Mouse (Mus musculus) adrenal gland, postnatal 14 days (tissue): ENCODE measurements around the gene Gpr15. TPM values are rescaled to one million over a fixed set of nuclear protein-coding genes. Genes with fewer than 3 reads are reported as not detected.
A peak's percentile ranks its signal among the peaks of the same experiment; 100 is the strongest.

Experiments
- DNase-seq: peaks from one replicate; pipeline ENCODE4 v3.0.0; 2021; ENCODE audit warnings: mixed read lengths
- long read RNA-seq, 2 experiments: library from polyadenylated mRNA; stranded (forward); transcript quantifications; one replicate each; pipeline ENCODE4 v2.0.0; 2021
- total RNA-seq: library from RNA; stranded (reverse); gene quantifications from 2 replicates; pipeline ENCODE4 v1.2.3, GENCODE M21; 2021

Gene Gpr15
- not detected in 2 replicates for total RNA-seq
- long read RNA-seq, experiment 1 = 0 reads
- long read RNA-seq, experiment 2 = 0 reads

DNA sequence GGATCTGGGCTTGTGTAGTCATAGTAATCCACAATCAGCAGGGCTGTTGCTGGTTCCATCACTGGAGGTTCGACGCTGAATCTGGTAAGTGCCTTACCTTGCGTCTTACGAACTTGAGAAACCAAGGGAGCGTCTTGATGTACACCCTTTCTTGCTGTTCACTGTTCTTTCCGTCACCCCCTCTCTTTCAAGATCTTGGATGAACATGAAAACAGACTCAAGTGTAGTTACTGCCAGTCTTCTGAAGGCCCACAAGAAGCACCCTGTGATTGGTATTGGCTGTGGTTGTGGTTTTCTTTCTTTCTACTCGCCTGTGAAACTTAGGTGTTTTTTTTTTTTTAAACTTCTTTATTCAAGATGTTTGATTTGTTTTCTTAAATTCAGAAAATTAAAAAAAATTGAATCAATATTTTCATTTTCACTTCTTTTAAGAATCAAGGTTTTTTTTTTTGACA, at the start of gene Gpr15:
TSS of gene Gpr15 (minus strand) at position 405 of the 455 bp plus-strand sequence.
- DNase-seq = no peak

DNA sequence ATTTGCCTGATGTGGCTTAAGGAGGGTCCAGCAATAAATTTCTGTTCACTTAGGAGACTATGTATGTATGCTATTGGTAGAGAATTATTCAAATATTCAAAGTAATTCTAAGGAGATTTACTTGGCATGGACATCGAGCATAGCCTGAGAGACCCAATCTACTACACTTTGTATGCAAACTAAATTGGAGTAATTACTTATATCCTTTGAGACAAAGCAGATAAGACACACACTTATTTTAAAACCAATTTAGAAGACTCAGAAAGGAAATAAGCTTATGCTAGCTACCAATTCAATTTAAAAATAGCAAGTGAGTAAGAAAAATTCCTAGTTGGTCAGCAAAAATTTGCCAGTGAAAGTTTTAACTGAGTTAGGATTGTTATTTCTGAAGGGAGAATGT, 44.2 kb upstream of the Gpr15 start, which contains the start of gene Olfr172:
TSS of gene Olfr172 (minus strand) at position 101 of the 400 bp plus-strand sequence.
- DNase-seq = no peak

- DNase-seq = no peak
These were observed 37.3 kb upstream of the Gpr15 start for GRCm38 (mm10) chr16:58756191-58756590.

- DNase-seq = no peak
These were observed 32.4 kb upstream of the Gpr15 start for GRCm38 (mm10) chr16:58751314-58751713.

DNA sequence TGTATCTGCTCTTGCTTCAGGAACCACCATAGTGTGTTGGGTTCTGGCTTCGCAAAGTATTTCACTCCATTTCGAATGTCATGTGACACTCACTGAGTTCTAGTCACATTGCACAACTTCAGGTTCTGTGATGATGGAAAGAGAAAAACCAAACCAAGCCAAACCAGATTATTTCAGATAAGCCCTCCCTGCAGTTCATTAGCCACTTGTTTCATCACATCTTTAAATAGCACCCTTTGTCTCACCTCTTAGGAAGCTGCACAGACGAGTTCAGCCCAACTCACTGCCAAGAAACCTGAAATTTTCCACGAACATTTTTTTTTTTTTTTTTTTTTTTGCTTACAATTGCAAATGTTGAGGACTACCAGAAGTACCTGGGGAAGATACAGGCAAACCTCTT, 27.8 kb upstream of the Gpr15 start:
- no peak for DNase-seq

- DNase-seq = no peak
These were observed 21.9 kb upstream of the Gpr15 start for GRCm38 (mm10) chr16:58740751-58741150.

DNA sequence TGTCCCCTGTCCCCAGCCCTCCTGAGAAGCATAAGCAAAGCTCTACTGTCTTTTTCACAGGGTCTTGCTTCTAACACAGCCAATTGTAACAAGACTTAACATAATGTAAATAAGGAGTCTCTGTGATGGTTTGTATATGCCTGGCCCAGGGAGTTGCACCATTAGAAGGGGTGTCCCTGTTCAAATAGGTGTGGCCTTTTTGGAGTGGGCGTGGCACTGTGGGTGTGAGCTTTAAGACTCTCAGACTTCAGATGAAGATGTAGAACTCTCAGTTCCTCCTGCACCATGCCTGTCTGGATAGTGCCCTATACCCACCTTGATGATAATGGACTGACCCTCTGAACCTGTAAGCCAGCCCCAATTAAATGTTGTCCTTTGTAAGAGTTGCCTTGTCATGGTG, 19.9 kb upstream of the Gpr15 start:
- DNase-seq = no peak

DNA sequence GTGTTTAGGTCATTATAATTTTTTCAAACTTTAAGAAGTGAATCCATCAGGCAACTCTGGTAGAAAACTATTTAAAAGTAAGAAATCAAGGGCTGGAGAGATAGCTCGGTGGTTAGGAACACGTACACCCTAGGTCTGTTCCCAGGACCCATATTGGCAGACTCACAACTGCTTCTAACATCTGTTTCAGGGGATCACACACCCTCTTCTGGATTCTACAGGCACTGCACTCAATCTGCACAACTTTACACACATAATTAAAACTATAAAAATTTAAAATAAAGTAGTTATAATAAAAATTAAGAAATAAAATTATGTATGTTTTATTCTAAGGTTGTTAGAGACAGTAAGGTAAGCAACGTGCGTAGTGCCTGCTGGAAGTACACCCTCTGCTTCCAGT, 19.3 kb upstream of the Gpr15 start:
- DNase-seq = no peak

DNA sequence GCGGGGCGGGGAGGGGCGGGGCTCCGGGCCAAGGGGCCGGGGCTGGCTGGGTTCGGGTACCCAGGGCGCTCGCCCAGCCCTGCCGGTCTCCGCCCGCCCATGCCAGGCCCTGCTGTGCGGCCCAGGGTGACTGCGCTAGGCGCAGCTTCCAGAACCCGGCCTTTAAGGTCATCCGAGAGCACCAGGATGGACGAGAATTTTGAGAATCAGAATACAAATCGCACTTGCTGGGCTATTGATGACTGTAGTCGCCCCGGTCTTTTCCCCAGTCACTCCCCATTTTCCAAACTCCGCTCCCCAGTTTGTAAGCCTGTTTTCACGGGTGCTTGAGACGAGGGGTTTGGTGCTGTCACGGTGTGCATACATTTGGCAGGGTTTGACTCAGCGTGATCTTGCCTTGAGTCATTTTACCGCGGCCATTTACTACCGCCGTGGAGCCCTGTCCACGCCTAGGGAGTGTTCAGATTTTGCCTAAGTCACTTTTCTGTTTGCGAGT, 9.4 kb upstream of the Gpr15 start:
- DNase-seq = no peak

DNA sequence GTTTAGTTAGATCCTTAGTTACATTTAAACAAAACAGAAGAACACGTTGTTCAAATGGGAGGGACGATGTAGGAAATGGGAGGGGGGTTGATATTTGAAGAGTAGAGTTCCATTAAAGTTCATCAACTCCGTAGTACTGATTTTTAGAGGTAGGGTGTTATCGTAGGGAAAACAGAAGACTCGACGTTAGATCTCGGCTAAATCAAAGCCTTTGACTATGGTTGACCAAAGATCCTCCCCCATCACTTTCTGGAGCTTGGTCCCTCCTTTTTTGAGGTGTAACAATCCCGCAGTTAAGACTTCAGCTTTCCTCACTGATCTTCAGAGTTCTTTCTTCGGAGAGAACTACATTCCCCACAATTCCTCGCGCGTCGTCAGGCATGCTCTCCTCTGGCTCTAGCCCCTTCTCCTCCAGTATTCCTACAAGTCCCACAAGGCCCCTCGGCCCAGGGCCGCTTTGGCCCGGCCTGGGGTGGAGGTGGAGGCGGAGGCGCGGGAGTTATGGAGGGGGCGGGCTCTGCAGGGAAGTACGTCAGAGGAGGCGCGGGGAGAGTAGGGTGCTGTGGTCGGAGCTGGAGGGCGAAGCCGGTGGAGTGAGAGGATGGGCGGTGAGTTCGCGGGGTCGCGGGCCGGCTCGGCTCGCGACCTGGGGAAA, 8.7 kb upstream of the Gpr15 start, which contains the start of gene Cldnd1:
TSS of gene Cldnd1 (plus strand) at position 434 of the 655 bp plus-strand sequence.
- DNase-seq = peak; percentile 99

DNA sequence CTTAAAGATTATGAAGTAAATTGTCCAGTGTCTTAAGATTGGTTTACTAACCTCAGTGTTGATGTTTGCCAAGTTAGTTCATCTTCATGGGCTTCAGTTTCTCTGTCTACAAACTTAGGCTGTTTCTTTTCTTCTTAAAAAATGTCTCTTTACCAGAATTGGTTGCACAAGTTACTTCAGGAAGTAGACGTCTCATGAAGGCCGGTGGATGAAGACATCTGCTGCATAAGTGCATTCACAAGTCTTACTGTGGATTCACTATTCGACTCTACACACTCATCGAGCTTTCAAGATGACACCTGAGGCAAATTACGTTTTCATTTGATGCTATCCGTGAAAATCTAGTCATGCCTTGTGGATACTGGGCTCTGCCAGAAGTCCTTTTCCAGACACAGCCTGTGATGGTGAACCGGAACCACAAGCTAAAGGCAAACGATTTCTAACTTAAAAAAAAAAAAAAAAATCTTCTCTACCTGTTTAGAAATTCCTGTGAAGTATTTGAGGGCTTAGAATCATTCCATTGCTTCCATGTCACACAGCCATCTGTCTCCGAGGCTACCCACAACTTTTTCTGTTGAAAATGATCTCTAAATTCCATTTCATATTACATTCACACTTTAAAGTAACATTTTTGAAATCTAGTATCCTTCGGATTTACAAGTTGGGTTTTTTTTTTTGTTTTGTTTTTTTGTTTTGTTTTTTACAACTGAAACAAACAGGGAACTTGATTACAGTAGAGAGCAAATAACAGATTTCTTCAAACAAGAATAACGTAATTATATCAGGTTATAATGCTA, 8.0 kb upstream of the Gpr15 start:
- DNase-seq = no peak

DNA sequence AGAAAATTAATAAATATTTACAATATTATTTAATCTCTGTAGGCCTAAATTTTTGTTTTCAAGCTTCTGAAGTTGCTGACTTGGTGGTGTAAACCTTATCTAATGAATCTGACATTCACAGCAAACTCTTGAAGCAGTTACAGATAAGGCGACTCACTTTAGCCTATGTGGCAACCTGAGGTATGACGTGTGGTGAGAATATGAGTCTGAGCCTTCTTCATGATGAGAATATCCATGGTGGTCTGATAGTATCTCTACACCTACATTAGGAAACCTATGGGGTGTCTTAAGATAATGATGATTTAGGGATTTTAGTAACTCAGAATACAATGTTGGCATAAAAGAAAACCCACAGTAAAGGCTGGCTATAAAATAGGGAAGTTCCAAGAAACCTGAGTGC, 3.4 kb upstream of the Gpr15 start:
- DNase-seq = no peak

DNA sequence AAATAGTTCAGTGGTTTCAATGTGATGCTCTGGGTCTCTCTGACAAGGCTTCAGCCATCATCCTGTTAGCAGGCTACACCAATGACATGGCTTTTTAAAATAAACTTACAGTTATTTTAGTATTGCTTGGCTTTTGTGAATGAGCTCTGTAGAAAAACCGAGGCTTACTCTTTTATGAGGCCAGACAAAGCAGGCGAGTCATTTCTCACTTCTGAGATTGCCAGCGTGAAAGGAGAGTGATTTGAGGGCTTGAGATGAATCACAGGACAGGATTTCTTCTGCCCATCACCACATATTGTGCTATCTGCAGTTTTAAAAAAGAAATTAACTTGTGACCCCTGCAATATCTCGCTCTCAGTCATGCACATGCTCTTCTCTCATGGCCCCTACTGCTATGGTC, 3.9 kb downstream of the Gpr15 start:
- DNase-seq = no peak

- no peak for DNase-seq
These were observed 5.7 kb downstream of the Gpr15 start for GRCm38 (mm10) chr16:58713128-58713527.

- DNase-seq = no peak
These were observed 6.6 kb downstream of the Gpr15 start for GRCm38 (mm10) chr16:58712221-58712620.

DNA sequence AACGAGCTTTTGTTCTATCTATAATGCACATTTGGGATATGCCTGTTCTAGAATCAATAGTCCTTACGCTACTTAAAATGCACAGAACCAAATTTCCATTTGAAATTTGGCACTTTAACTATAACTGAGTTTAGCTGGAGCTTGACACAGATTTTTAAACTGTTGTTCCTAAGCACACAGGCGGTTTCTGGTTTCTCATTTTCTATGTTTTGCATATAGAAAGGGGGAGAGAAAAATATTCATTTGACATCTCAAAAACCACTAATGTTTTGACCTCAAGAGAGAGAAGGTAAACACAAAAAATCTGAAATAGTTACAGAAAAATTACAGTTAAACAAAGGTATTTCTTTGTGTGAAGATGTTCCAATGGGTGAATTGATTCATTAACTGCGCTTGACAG, 9.3 kb downstream of the Gpr15 start:
- DNase-seq = no peak

- no peak for DNase-seq
These were observed 10.0 kb downstream of the Gpr15 start for GRCm38 (mm10) chr16:58708601-58709475.

DNA sequence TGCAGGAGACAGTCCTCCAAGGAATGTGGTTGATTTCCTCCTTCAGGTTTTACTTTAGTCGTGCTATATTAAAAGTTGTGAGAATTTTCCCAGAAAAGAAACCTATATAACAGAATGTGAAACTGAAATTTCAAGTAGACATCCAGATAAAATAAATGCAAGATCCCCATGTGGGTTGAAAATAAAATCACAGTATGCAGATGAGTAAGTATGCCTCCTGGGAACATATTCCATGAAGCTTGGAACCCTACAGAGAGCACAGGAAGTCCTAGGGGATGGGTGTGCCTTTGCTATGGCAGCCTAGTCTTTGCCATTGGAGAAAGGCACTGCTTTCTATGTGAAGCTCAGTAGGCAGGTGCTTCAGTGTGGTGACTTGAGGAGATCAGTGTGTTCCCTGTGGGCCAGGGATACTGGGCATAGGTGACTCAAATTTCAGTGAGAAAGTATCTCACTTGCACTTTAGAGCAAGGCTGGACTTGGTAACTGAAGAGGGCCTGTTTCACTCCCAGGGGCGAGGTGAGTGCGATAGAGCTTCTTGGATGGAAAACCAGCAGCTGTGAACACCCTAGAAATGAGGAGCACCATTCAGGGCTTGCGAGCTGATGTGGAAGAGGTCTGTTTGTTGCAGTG, 11.5 kb downstream of the Gpr15 start:
- no peak for DNase-seq

DNA sequence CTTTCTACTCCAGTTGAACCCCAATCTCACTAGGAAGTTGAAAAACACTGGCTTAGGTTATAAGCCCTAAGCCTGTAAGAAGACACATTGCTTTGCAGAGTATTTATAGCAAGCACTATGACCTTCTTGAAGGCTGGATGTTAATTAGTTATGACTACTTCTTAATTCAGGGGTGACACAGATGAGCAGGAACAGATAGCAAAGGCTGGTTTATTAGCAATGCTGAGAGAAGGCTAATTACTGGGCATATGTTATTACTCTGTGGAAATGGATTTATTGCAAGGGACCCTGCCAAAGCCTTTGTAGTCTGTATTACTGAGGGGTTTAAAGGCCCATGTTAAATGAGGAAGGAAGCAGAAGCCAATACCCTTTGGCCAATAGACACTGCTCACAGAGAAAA, 13.9 kb downstream of the Gpr15 start:
- DNase-seq = no peak

GRCm38 (mm10) chr16:58703382-58704124, 15.3 kb downstream of the Gpr15 start:
- DNase-seq = no peak

DNA sequence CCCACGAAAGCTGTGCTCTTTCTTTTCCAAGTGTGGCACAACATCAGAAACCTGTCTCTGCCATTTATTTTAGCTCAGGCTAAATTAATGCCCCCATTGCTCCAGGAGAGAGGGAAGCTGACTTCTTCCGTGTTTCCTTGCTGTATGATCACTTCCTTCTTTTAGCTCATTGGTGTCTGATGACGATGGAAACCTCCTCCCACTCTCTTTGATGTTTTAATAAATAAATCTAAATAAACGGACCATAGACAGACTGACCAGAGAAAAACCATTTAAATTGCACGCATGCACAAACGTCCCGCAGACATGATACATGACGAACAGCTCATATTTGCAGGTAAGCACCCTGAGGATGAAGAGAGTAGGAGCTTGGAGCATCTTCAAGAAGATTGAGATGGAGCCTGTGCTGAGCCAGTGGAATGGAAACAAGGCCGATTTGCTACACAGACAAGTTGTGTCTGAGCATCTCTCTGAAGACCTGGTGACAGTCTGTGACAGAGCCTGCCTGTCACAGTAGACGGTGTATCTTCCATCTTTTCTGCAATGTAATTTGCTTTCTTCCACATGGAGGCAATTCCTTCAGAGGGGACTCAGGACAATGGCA, 16.4 kb downstream of the Gpr15 start:
- no peak for DNase-seq
